ENCODE assay signal across 8 mouse cellular contexts in genomic region chr5:107513583-107513982, GRCm38 (mm10). TPM values are rescaled to one million over a fixed set of nuclear protein-coding genes. Genes with fewer than 3 reads are reported as not detected.
DNase-seq lines count a peak whose midpoint lies in the region; ATAC-seq lines count a peak whose summit lies in the region.

No protein-coding gene starts in this region.

- no peaks in the 10 kb centered on the region for H3K27me3 ChIP-seq in liver, embryonic 11.5 days (replicated peaks; ENCODE audit: control insufficient read depth, insufficient read depth, low read length)

- H3K27ac ChIP-seq in liver, embryonic 11.5 days (ENCODE audit: low read depth, low read length), result no peak overlapping the region

- intact Hi-C loops in heart, postnatal 25 days (cut with DNase I), result no loop called here

- ATAC-seq in common myeloid progenitor, adult 5-6 weeks (replicated peaks; ENCODE audit: low read depth, poor library complexity, severe bottlenecking), result peak; percentile 99
- peak; percentile 71 for ATAC-seq in liver, embryonic 11.5 days (replicated peaks; ENCODE audit: low FRiP score)

- no peak overlapping the region for H3K9ac ChIP-seq in liver, embryonic 11.5 days (ENCODE audit: low read depth, low read length)

- DNase-seq in heart, adult 11 months, result peak; percentile 84
- no peak for DNase-seq in heart, postnatal 25 days (ENCODE audit: low spot score)
- peak; percentile 12 to 31 for DNase-seq in urinary bladder, postnatal 36 days (ENCODE audit: low spot score in 2 of 2)
- no peak for DNase-seq in urinary bladder, postnatal 10 days (ENCODE audit: low spot score)
- DNase-seq in gastrocnemius, postnatal 25 days, result peak; percentile 20
- no peak for DNase-seq in liver, embryonic 11.5 days (ENCODE audit: low spot score)
- DNase-seq in retina, postnatal 1 day, result peak; percentile 62

- H3K36me3 ChIP-seq in liver, embryonic 11.5 days (ENCODE audit: control insufficient read depth, insufficient read depth, low read length), result no peaks in the 10 kb centered on the region

- no peaks in the 10 kb centered on the region for H3K9me3 ChIP-seq in liver, embryonic 11.5 days (ENCODE audit: control insufficient read depth, low read length)

- H3K4me2 ChIP-seq in liver, embryonic 11.5 days, result no peak overlapping the region

- 34% methylated on average over 7 of the region's 7 CpGs for WGBS in liver, embryonic 11.5 days

- no peak overlapping the region for H3K4me3 ChIP-seq in liver, embryonic 11.5 days (ENCODE audit: low read depth, low read length)

- H3K4me1 ChIP-seq in liver, embryonic 11.5 days (replicated peaks; ENCODE audit: control insufficient read depth, insufficient read depth, low read length), result peaks cover 3% of the 10 kb centered on the region; the same call in 1 of the 2 replicates

RNA-seq across cellular contexts. Expression of gene Gm42669, which starts 6.2 kb away (rescaled TPM):
- total RNA-seq in heart, postnatal 25 days (2021), result under 1 TPM in 1 of 2 experiments, not detected in 1; 0.08 TPM
- 0.50 TPM in 1 of 2 replicates, not detected in the other for total RNA-seq in common myeloid progenitor, adult 5-6 weeks (2017)
- total RNA-seq in gastrocnemius, postnatal 25 days (2021), result not detected
- 0.27 and 0.44 TPM in 2 replicates for polyA plus RNA-seq in liver, embryonic 11.5 days (2014; fragmentation: Nextera tagmentation; extraction: Ambion mirVana)

RNA-seq across cellular contexts. Expression of gene 1700028K03Rik, which starts 20.9 kb away (rescaled TPM):
- total RNA-seq in heart, postnatal 25 days (2021), result not detected
- not detected in 2 replicates for total RNA-seq in common myeloid progenitor, adult 5-6 weeks (2017)
- not detected for total RNA-seq in gastrocnemius, postnatal 25 days (2021)
- 0.05 and 0.12 TPM in 2 replicates for polyA plus RNA-seq in liver, embryonic 11.5 days (2014; fragmentation: Nextera tagmentation; extraction: Ambion mirVana)

Comparison
In these comparisons a context has a peak if more than half of its experiments do, and no peak if none do; other contexts are left out.
1. DNase-seq: peak in heart, adult 11 months (single experiment), urinary bladder, postnatal 36 days (2 of 2), gastrocnemius, postnatal 25 days (single experiment) and retina, postnatal 1 day (single experiment); none in heart, postnatal 25 days (single experiment), urinary bladder, postnatal 10 days (single experiment) and liver, embryonic 11.5 days (single experiment).